Mouse (Mus musculus): ENCODE measurements around the gene Tbc1d19.

GRCm38 (mm10) chr5:53852574-53852973, 43.2 kb downstream of the Tbc1d19 start:
- no peak for TF ChIP-seq CTCF (IDR thresholded peaks at IDR 0.05; ENCODE audit: low read depth, low read length)
- TF ChIP-seq GATA1 (IDR thresholded peaks at IDR 0.05; ENCODE audit: borderline replicate concordance, low read length), result no peak
- TF ChIP-seq POLR2AphosphoS5 (IDR thresholded peaks at IDR 0.05; ENCODE audit: insufficient replicate concordance, low read depth, low read length), result no peak
